Mouse (Mus musculus) ES-E14 (cell line): ENCODE results near the gene Mmp19. TPM values are rescaled to one million over a fixed set of nuclear protein-coding genes. Genes with fewer than 3 reads are reported as not detected.

Source experiments
- DNase-seq: peaks from one replicate; pipeline ENCODE4 v3.0.0-alpha.2; 2013; ENCODE audit warnings: low read depth, low spot score
- H3K27ac ChIP-seq: 2 replicates; pipeline ENCODE4 v1.5.1; 2012; ENCODE audit warnings: low read depth, mild to moderate bottlenecking, low read length, moderate library complexity, mixed read lengths; ENCODE audit not compliant: poor library complexity, insufficient read depth, severe bottlenecking
- H3K36me3 ChIP-seq: 2 replicates; pipeline ENCODE4 v1.6.1; 2012; ENCODE audit warnings: mild to moderate bottlenecking, low read length, moderate library complexity, mixed read lengths; ENCODE audit not compliant: control insufficient read depth, poor library complexity, insufficient read depth, severe bottlenecking
- H3K4me1 ChIP-seq, 2 experiments: fragments of 150-350 bp in 1 of 2; sonication (generic) in 1 of 2; 2 replicates each; pipeline ENCODE4 v1.6.1; 2012; ENCODE audit warnings: low read length in 2 of 2, mild to moderate bottlenecking in 1 of 2, mixed read lengths in 1 of 2; ENCODE audit not compliant: control insufficient read depth in 2 of 2, insufficient read depth in 2 of 2, poor library complexity in 1 of 2
- H3K4me3 ChIP-seq, 2 experiments: fragments of 150-350 bp in 1 of 2; sonication (generic) in 1 of 2; 2 replicates each; pipeline ENCODE4 v1.5.1; 2012; ENCODE audit warnings: low read length in 2 of 2, low read depth in 1 of 2, mild to moderate bottlenecking in 1 of 2, mixed read lengths in 1 of 2; ENCODE audit not compliant: insufficient read depth in 1 of 2, poor library complexity in 1 of 2, severe bottlenecking in 1 of 2
- H3K9ac ChIP-seq: 2 replicates; pipeline ENCODE4 v1.6.1; 2012; ENCODE audit warnings: low read depth, mild to moderate bottlenecking, low read length, mixed read lengths; ENCODE audit not compliant: poor library complexity, insufficient read depth, severe bottlenecking
- H3K9me3 ChIP-seq: fragments of 150-350 bp; sonication (generic); 2 replicates; pipeline ENCODE4 v1.6.1; 2012; ENCODE audit warnings: low read depth, mild to moderate bottlenecking, low read length; ENCODE audit not compliant: control insufficient read depth, insufficient read depth
- CHD2 ChIP-seq: IDR thresholded peaks from 2 replicates; pipeline ENCODE4 v1.6.1; 2014; ENCODE audit warnings: mild to moderate bottlenecking, low read depth, low read length, inconsistent platforms
- HCFC1 ChIP-seq: IDR thresholded peaks from 2 replicates; pipeline ENCODE4 v1.6.1; 2012; ENCODE audit warnings: low read length, inconsistent platforms, borderline replicate concordance; ENCODE audit not compliant: insufficient read depth
- MAFK ChIP-seq: IDR thresholded peaks from 2 replicates; pipeline ENCODE4 v1.6.1; 2014; ENCODE audit warnings: mild to moderate bottlenecking, low read depth, low read length, inconsistent platforms; ENCODE audit not compliant: insufficient read depth
- ZC3H11A ChIP-seq: IDR thresholded peaks from 2 replicates; pipeline ENCODE4 v1.6.1; 2012; ENCODE audit warnings: low read depth, mild to moderate bottlenecking, inconsistent platforms, low read length, borderline replicate concordance
- ZNF384 ChIP-seq: IDR thresholded peaks from 2 replicates; pipeline ENCODE4 v1.6.1; 2012; ENCODE audit warnings: low read depth, low read length, inconsistent platforms
- in situ Hi-C, 2 experiments: fragments of 600-800 bp; cut with MboI; formaldehyde crosslinking; loops; one replicate each; pipeline ENCODE4 v1.15.1; 2025; ENCODE audit warnings: low sequenced_read_pairs in 2 of 2, inconsistent platforms in 1 of 2; ENCODE audit not compliant: unreplicated experiment in 2 of 2
- total RNA-seq: library from RNA; depleted of rRNA; stranded (reverse); fragments of 300-350 nt; gene quantifications from 2 replicates; pipeline ENCODE4 v1.2.3, GENCODE M21; 2012

The Mmp19 gene
- total RNA-seq, 1 experiment = 0.94 TPM

DNA sequence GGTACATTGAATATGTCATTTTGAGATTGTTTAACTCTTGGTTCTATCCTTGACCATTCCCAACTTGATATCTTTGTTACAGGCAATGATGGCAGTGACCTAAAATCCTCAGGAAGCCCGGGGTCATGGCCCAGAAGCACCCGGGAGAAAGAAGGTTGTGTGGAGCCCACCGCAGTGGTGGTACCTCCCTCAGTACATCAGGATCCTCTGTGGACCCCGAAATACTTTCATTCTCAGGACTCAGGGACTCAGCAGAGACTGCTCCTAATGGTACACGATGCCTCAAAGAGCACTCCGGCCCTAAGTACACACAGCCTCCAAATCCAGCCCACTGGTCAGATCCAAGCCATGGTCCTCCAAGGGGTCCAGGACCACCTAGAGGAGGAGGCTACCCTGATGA, 15.4 kb downstream of the Mmp19 start:
- no peak for DNase-seq
- Histone ChIP-seq H3K36me3 (peaks cover 7% of the 10 kb centered on the region), H3K9ac (peak overlapping the region; percentile 78; the same call in 1 of the 2 replicates), H3K9me3 (no peaks in the 10 kb centered on the region), H3K4me3 (peak overlapping the region; percentile 90 to 99), H3K27ac (no peak overlapping the region), H3K4me1 (peaks cover 0 to 14% of the 10 kb centered on the region in 2 experiments; a peak in 3 of 4 replicates)
- TF ChIP-seq CHD2 (no peak), ZNF384 (no peak), ZC3H11A (no peak), MAFK (no peak), HCFC1 (no peak)
- in situ Hi-C loops = no loop called here

GRCm38 (mm10) chr10:128807018-128807417, 16.3 kb downstream of the Mmp19 start:
- DNase-seq = no peak
- Histone ChIP-seq H3K27ac (no peak overlapping the region), H3K36me3 (peaks cover 5% of the 10 kb centered on the region), H3K9ac (peak overlapping the region; percentile 21; the same call in 1 of the 2 replicates), H3K4me3 (0 out of 4 replicates have a peak overlapping the region, but pooled peaks of 1 of the 2 experiments have one; percentile 15), H3K4me1 (peaks cover 0 to 12% of the 10 kb centered on the region in 2 experiments; a peak in 3 of 4 replicates), H3K9me3 (no peaks in the 10 kb centered on the region)
- in situ Hi-C loops = no loop called here
- TF ChIP-seq MAFK (no peak), ZNF384 (no peak), HCFC1 (no peak), ZC3H11A (no peak), CHD2 (no peak)

- no peak within 1 kb of the TSS for H3K27ac ChIP-seq
- no peak within 1 kb of the TSS for H3K4me3 ChIP-seq
- H3K4me1 ChIP-seq = peaks cover 2% of the 10 kb centered on the region in 2 experiments; a peak in 2 of 4 replicates
- H3K36me3 ChIP-seq = peaks cover 16% of the 10 kb centered on the region
- DNase-seq = no peak
- no peak for TF ChIP-seq MAFK
- TF ChIP-seq CHD2 = no peak
- no peak for TF ChIP-seq ZNF384
- no peak for TF ChIP-seq HCFC1
- TF ChIP-seq ZC3H11A = no peak
- H3K9ac ChIP-seq = no peak within 1 kb of the TSS
- H3K9me3 ChIP-seq = no peaks in the 10 kb centered on the region
- in situ Hi-C loops = no loop called here
Observed at GRCm38 (mm10) chr10:128817033-128817432, 26.3 kb downstream of the Mmp19 start, which contains the start of gene Sarnp. TSS of gene Sarnp (plus strand) at chr10:128817333.

GRCm38 (mm10) chr10:128820217-128820616, 29.5 kb downstream of the Mmp19 start:
- peaks cover 2 to 5% of the 10 kb centered on the region in 2 experiments; a peak in 3 of 4 replicates for H3K4me1 ChIP-seq
- no peak overlapping the region for H3K9ac ChIP-seq
- no peak overlapping the region for H3K27ac ChIP-seq
- no peak for DNase-seq
- peak overlapping the region in 1 of 2 experiments; percentile 95; a peak in 1 of 4 replicates for H3K4me3 ChIP-seq
- peaks cover 16% of the 10 kb centered on the region for H3K36me3 ChIP-seq
- TF ChIP-seq ZC3H11A = no peak
- no peak for TF ChIP-seq ZNF384
- in situ Hi-C loops = no loop called here
- H3K9me3 ChIP-seq = no peaks in the 10 kb centered on the region

- in situ Hi-C loops = no loop called here
- Histone ChIP-seq H3K36me3 (peaks cover 14% of the 10 kb centered on the region), H3K27ac (peak within 1 kb of the TSS; percentile 24; the same call in 1 of the 2 replicates), H3K4me1 (peaks cover 2 to 5% of the 10 kb centered on the region in 2 experiments; a peak in 3 of 4 replicates), H3K4me3 (peak within 1 kb of the TSS; percentile 80 to 100), H3K9me3 (no peaks in the 10 kb centered on the region), H3K9ac (peak within 1 kb of the TSS; percentile 84)
- peak; percentile 100 for DNase-seq
- TF ChIP-seq CHD2 = peak; percentile 94
- TF ChIP-seq MAFK = no peak
- peak; percentile 70; the same call in 1 of the 2 replicates for TF ChIP-seq HCFC1
- TF ChIP-seq ZNF384 = no peak
Observed at GRCm38 (mm10) chr10:128821358-128822056, 30.8 kb downstream of the Mmp19 start, which contains the start of gene Ormdl2. TSS of gene Ormdl2 (minus strand) at chr10:128821645.
